Mouse (Mus musculus) cerebellum, adult 2 months (tissue): ENCODE measurements around the gene Arrdc2. TPM values are rescaled to one million over a fixed set of nuclear protein-coding genes. Genes with fewer than 3 reads are reported as not detected.

Experiments
- DNase-seq, 2 experiments: peaks; one replicate each; pipeline ENCODE4 v3.0.0; 2021
- H3K27ac ChIP-seq: fragments of 200-500 bp; 2 replicates; pipeline ENCODE4 v1.5.1; 2012; ENCODE audit warnings: low read length, control low read depth, inconsistent platforms; ENCODE audit not compliant: insufficient read depth
- H3K27me3 ChIP-seq: fragments of 200-500 bp; 2 replicates; pipeline ENCODE4 v1.6.1; 2012; ENCODE audit warnings: inconsistent platforms, mild to moderate bottlenecking, low read length, moderate library complexity; ENCODE audit not compliant: control insufficient read depth, insufficient read depth
- H3K4me1 ChIP-seq: fragments of 200-500 bp; 2 replicates; pipeline ENCODE4 v1.6.1; 2011; ENCODE audit warnings: low read length; ENCODE audit not compliant: control insufficient read depth, insufficient read depth
- H3K4me3 ChIP-seq: fragments of 200-500 bp; replicated peaks from 2 replicates; pipeline ENCODE3; 2011; ENCODE audit warnings: mild to moderate bottlenecking, low read depth, low read length, control low read depth; ENCODE audit not compliant: insufficient read depth
- CTCF ChIP-seq: fragments of 200-500 bp; IDR thresholded peaks from 2 replicates; pipeline ENCODE4 v1.5.1; 2011; ENCODE audit warnings: low read depth, mild to moderate bottlenecking, control low read depth, low read length, moderate library complexity, borderline replicate concordance; ENCODE audit not compliant: insufficient read depth
- POLR2A ChIP-seq: fragments of 200-500 bp; IDR thresholded peaks from 2 replicates; pipeline ENCODE4 v1.6.1; 2011; ENCODE audit warnings: low read length, control low read depth, borderline replicate concordance; ENCODE audit not compliant: insufficient read depth
- WGBS: fragments of 180-500 bp; shearing (Covaris S2); methylation state at CpG from one replicate; pipeline ENCODE4 v1.1.7; 2018; 5-methylcytosine and 5-hydroxymethylcytosine counted together
- polyA plus RNA-seq: library from polyadenylated mRNA; depleted of rRNA; stranded (reverse); fragments of >200 nt; gene quantifications from 2 replicates; pipeline ENCODE4 v1.2.3, GENCODE M21; 2012

Arrdc2 gene
- polyA plus RNA-seq, 1 experiment, result 34.0 TPM

GRCm38 (mm10) chr8:70821992-70822391 lies 17.5 kb downstream of the Arrdc2 start:
- WGBS, result 37% methylated on average over 11 of the region's 11 CpGs
- TF ChIP-seq CTCF (no peak), POLR2A (no peak)
- Histone ChIP-seq H3K27ac (no peak overlapping the region), H3K27me3 (no peaks in the 10 kb centered on the region; the same call in 1 of the 2 replicates), H3K4me3 (no peak overlapping the region), H3K4me1 (no peaks in the 10 kb centered on the region)
- DNase-seq, result no peak

DNA sequence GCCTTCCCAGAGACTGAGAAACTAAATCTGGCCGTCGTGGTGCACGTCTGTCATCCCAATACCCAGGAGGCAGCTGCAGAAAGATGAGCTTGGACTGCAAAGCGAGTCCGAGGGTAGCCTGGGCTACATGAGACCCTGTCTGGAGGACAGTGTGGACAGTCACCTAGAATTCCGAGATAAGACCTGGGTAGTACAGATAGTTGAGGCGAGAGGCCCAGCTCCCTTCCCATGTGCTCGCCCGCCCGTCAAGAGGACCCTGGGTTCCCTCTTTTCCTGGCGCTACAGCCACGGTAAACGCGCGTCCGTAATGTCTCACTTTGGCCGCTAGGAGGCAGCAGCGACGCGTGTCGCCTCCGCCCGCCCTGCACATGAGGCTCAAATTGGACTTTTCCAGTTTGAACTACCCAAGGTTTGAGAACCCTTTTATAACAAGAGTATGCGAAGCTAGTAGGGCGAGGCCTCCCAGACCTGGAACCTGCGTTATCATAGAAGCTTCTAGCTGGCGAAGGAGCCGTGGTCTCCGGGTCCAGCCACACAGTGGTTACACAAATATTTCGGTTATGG lies 18.0 kb downstream of the Arrdc2 start:
- Histone ChIP-seq H3K27ac (no peak overlapping the region), H3K27me3 (peaks cover 2% of the 10 kb centered on the region; the same call in 1 of the 2 replicates), H3K4me1 (no peaks in the 10 kb centered on the region), H3K4me3 (no peak overlapping the region)
- whole genome bisulfite sequencing, result 14% methylated on average over 30 of the region's 30 CpGs
- DNase-seq, result peak; percentile 51 to 68
- TF ChIP-seq CTCF, result peak; percentile 96
- no peak for TF ChIP-seq POLR2A

DNA sequence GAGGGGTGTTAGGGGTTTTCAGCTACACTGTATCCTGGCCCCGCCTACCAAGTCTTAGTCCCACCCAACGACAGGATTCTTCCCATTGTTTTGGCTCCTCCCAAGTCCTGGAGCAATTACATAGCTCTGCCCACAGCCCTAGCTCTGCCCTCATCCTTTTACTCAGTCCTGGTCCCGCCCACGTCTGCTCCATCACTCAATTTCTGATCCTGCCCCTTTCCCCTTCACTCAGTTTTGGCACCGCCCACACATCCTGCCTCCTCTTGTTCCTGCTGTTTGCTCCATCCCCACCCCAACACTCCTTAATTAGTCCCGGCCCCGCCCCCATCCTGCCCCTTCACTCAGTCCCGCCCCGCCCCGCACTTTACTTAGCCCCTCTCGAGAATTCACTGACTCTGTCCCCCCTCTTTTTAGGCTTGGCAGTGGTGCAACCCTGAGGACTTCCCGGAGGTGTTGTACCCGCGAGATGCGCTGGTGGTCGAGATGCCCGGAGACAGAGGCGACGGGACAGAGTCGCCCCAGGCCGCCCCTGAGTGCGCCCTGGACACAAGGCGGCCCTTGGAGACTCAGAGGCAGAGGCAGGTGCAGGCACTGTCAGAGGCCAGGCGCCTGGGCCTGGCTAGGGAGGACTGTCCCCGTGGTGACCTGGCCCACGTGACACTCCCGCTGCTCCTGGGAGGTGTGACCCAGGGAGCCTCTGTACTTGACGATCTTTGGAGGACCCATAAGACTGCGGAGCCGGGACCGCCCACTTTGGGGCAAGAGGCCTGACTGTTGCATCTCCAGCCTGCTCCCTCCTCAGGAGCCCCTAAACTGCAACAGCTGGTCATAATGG lies 19.2 kb downstream of the Arrdc2 start:
- no peak for TF ChIP-seq POLR2A
- TF ChIP-seq CTCF, result no peak
- Histone ChIP-seq H3K4me1 (no peaks in the 10 kb centered on the region), H3K4me3 (no peak overlapping the region), H3K27ac (no peak overlapping the region), H3K27me3 (peaks cover 2% of the 10 kb centered on the region; the same call in 1 of the 2 replicates)
- 7% methylated on average over 31 of the region's 31 CpGs for WGBS
- no peak for DNase-seq

DNA sequence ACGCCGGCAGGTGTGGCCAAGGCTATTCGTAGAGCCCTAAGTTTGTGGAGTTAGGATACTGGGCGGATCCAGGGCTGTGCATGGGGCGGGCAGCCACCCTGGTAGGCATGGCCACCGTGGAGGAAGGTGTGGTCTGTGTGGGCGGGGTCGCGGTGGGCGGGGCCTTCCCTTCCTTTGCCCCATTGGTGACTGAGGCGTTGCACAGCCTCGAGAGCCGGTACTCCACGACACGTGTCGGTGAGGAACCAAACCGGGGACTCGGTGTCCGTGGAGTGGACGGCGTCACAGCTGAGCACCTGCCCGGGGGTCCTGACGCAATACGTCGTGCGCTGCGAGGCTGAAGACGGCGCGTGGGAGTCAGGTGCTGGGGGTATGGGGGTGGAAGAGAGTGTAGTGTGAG lies 22.8 kb downstream of the Arrdc2 start:
- DNase-seq, result no peak
- Histone ChIP-seq H3K27ac (no peak overlapping the region), H3K4me3 (no peak overlapping the region), H3K27me3 (peaks cover 2% of the 10 kb centered on the region; the same call in 1 of the 2 replicates), H3K4me1 (no peaks in the 10 kb centered on the region)
- no peak for TF ChIP-seq CTCF
- TF ChIP-seq POLR2A, result no peak
- 10% methylated on average over 30 of the region's 30 CpGs for WGBS

DNA sequence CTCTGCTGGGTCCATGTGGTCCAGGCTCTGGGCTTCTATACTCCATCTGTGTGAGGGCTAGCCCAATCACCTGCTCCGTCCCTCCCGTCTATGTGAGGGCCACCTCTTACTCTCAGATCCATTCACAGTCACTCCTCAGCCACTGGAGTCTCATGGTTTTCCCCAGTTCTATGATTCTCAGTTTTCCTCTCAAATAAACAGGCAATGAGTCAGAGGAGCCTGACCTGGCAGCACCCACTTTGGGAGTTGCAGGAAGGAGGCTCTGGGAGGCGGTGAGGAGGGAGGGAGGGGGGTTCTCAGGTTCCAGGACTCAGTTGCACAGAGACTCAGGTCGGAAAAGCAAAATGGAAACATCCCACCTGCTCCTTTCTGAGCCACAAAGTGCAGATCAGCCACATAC lies 26.6 kb downstream of the Arrdc2 start:
- 65% methylated on average over 4 of the region's 4 CpGs for WGBS
- DNase-seq, result no peak
- Histone ChIP-seq H3K27ac (no peak overlapping the region), H3K27me3 (peaks cover 2% of the 10 kb centered on the region; the same call in 1 of the 2 replicates), H3K4me3 (no peak overlapping the region), H3K4me1 (no peaks in the 10 kb centered on the region)
- TF ChIP-seq POLR2A (no peak), CTCF (no peak)

DNA sequence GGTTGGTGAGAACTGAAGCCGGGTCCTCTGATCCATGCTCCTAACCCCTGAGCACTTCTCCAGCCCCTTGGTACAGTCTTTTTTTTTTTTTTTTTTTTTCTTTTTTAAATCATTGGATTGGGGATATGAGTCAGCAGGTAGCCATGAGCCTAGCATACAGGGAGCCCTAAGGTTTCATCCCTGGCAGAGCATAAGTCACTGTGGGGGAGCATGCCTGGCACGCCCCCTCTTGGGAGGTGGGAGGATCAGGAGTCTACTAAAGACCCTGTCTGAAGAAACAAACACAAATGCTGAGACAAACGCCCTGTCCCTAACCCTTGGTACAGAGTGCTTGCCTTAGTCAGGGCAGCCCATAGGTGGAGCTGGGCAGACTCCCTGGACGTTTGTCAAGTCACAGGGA lies 27.5 kb downstream of the Arrdc2 start:
- Histone ChIP-seq H3K4me1 (no peaks in the 10 kb centered on the region), H3K4me3 (no peak overlapping the region), H3K27me3 (peaks cover 2% of the 10 kb centered on the region; the same call in 1 of the 2 replicates), H3K27ac (no peak overlapping the region)
- 54% methylated on average over 4 of the region's 4 CpGs for WGBS
- no peak for DNase-seq
- TF ChIP-seq CTCF (no peak), POLR2A (no peak)

DNA sequence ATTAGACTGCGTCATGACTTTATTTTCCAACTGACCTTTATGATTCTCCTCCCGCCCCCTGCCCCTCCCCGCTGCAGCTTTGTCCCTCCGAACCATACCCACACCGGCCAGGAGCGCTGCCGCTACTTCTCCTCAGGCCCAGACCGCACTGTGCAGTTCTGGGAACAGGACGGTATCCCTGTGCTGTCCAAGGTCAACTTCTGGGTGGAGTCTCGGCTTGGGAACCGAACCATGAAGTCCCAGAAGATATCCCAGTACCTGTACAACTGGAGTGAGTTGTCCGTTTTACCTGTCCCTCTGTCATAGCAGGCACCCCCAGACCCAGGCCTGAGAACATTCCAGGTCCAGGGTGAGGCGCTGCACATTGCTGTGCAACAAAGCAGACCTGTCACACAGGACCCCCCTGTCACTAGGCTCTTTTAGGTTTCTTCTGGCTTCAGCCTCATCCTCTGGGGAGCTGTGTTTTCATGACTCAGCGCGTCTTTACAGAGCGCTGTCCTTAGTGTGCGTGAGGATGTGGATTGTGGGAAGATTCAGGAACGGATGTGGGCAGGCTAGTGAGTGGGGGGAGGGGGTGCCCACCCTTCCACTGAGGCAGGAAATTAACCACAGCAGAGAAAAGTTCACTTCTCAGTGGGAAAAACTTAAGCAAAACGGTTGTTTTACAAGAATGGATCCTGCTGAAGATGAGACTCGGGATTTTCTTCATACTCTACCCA lies 28.4 kb downstream of the Arrdc2 start:
- DNase-seq, result no peak
- no peaks in the 10 kb centered on the region for H3K4me1 ChIP-seq
- WGBS, result 78% methylated on average over 20 of the region's 20 CpGs
- H3K4me3 ChIP-seq, result no peak overlapping the region
- H3K27ac ChIP-seq, result no peak overlapping the region
- no peaks in the 10 kb centered on the region for H3K27me3 ChIP-seq
- no peak for TF ChIP-seq POLR2A
- no peak for TF ChIP-seq CTCF
